Mouse (Mus musculus): ENCODE results near the gene Abhd2. TPM values are rescaled to one million over a fixed set of nuclear protein-coding genes. Genes with fewer than 3 reads are reported as not detected.

Gene Abhd2
- polyA plus RNA-seq, 1 experiment = 43.5 TPM

GRCm38 (mm10) chr7:79414449-79415375, 141.7 kb downstream of the Abhd2 start:
- no peak overlapping the region for H3K4me3 ChIP-seq (ENCODE audit: insufficient read depth, low read length)
- TF ChIP-seq CTCF (IDR thresholded peaks at IDR 0.05; ENCODE audit: extremely low read depth, insufficient read depth, low read length) (no peak), POLR2A (IDR thresholded peaks at IDR 0.05; ENCODE audit: extremely low read depth, insufficient read depth, low read length) (no peak)
- H3K27ac ChIP-seq (ENCODE audit: insufficient read depth, low read length) = no peak overlapping the region
- no peaks in the 10 kb centered on the region for H3K4me1 ChIP-seq (ENCODE audit: control insufficient read depth, insufficient read depth, low read length)

Other genes starting within 250 kb of the Abhd2 start
- 1.7 and 1.8 TPM in 2 replicates for gene Acan, start 219.7 kb upstream of the Abhd2 start, polyA plus RNA-seq (2012; rRNA removed)
- 1.2 and 1.5 TPM in 2 replicates for gene Hapln3, start 142.2 kb upstream of the Abhd2 start, polyA plus RNA-seq (2012; rRNA removed)
- gene Mfge8, start 124.1 kb upstream of the Abhd2 start, polyA plus RNA-seq (2012; rRNA removed) = 311 and 350 TPM in 2 replicates
- 28.1 and 33.4 TPM in 2 replicates for gene Rlbp1, start 113.8 kb downstream of the Abhd2 start, polyA plus RNA-seq (2012; rRNA removed)
- gene Fanci, start 118.7 kb downstream of the Abhd2 start, polyA plus RNA-seq (2012; rRNA removed) = 0.42 and 0.73 TPM in 2 replicates
- gene Polg, start 193.2 kb downstream of the Abhd2 start, polyA plus RNA-seq (2012; rRNA removed) = 80.9 and 87.1 TPM in 2 replicates